Mouse (Mus musculus) cerebellum, adult 9-11 months (tissue): ENCODE measurements at regions not wholly inside any gene's neighbourhood (a gene's known extent, or its start where the extent isn't known, plus 50 kb on each side); places are given as distances from the start of the nearest gene placed in this dataset.

Experiments used
- DNase-seq: peaks from one replicate; pipeline ENCODE4 v3.0.0; 2022

DNA sequence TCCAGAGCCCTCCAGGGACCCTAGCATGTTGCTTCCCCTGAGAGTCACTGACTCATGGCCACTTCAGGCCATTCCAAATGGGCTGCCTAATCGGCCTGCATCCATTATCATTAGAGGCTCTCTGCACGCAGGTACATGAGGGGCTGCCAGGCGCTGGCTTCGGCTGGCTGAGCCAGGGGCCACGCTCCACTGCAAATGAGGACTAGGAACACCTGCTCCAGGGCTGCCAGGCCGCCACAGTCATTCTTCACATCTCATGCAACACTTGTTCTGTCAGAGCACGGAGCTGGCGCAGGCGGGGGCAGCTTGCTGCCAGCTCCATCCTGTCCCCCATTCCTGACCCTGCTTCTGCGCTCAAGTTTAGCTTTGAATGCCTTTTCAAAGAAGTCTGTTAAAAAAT is 280.7 kb upstream of the Mki67 start:
- no peak for DNase-seq

DNA sequence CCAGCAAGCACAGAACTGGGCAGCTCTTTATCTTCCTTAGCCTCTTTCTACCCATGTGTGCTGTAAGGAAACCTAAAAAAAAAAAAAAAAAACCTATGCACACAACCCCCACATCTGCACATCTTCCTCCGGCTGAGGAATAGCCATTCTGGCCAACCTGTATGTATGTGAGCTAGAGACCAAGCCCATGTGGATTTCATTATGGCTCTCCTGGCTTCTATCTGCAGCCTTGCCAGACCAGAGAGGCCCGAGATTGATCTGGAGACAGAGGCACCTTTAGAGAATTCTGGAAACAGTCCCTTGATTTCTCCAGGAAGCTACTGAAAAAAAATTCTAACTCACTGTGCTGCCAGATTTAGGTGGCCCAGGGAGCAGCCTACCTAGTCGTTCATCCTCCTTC is 281.5 kb upstream of the Mki67 start:
- no peak for DNase-seq

DNA sequence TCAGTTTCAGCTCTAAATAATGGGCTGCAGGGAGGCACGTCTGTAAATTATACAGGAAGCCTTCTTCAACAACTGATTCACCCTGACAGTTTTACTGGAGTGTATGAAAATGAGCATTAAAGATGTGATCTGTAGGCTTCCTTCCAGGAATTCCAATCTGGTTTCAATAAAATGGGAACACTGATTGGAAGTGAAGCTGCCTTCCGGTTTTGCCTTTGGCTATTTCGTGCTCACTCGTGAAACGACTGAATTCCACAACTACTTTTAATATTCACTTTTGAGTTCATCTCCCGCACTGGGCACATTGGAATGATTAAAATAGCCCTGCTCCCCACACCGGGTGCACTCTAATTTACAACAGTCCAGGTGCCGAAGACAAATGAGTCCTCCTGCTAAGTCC is 286.2 kb upstream of the Mki67 start:
- DNase-seq = no peak

DNA sequence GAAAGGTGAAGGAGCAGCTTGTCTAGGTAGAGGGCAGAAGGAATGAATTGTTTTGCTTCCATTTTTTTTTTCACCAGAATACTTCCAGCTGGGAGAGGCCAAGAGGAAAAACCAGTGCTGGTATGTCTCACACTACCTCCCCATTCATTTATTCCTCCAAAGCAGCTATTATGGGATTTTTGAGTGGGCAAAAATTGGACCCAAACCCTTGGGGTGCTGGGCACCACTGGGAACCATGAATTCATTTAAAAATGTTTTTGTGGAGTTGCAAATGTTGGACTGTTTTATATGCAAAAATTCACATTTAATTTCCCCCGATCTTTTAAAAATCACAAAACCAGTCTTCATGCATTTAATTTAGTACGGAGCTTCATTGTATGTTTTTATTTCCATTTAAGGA is 287.1 kb upstream of the Mki67 start:
- DNase-seq = no peak

DNA sequence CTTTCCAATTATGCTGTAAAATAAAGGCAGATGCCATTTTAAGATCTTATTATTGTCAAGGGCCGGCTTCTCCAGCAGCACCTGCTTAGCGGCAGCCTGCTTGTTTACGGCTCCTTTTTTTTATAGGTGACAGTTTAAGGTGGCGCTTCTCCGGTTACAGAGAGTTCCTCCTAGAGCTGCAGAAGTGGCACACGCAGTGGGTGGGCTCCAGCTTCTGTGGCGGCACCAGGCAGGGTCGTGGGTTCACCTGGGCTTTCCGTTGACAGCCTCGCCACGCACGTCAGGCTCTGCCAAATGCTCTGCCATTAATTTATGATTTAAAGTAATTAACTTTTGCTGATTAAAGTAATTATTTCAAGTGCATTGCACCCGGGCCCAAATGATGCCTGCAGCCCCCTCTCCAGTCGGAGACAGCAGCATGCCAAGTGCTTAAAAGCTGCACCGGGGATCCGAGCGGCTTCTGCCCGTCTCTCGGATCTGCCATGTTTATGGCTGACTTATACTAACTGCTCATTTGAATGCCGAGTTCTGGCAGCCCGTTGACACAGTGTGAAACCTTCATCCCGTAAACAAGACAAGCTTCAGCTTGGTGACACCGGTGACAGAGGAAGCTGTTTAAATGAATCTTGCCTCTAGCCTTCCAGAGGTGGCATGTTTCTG is 291.8 kb upstream of the Mki67 start:
- no peak for DNase-seq

DNA sequence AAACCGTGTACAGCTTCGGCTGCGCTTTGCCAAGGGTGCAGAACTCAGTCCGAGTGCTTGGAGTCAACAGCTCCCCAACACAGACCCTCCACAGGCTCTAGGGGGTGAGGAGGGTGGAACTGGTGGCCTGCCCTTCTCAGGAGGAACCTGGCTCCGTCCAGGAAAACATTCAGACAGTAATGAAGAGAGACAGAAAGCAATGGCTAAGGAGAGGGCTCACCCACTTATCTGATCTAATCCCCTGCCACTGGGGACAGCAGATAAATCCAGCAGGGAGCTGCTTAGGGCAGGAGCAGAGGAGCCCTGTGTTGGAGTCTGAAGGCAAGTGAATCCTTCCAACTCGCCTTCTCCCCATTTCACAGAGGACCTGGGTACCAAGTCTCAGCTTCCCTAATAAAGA is 292.3 kb upstream of the Mki67 start:
- DNase-seq = no peak

DNA sequence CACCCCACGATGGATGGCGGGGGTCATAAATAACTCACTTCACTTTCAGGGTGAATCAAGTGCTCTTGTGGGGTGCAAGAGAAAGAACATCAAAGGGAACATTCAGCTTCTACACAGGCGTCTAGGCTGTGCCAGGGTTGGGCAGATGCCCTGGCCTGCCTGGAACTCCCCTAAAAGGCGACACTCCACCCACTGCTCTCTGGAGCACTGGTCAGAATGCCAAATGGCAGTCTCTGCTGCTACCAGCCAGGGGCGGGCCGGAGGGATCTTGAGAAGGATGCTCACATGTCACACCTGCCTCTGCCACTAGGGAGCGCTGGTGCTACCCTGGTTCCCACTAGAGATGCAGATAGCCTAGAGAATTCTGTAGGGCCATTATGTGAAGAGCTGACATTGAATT is 293.9 kb upstream of the Mki67 start:
- peak; percentile 44 for DNase-seq

DNA sequence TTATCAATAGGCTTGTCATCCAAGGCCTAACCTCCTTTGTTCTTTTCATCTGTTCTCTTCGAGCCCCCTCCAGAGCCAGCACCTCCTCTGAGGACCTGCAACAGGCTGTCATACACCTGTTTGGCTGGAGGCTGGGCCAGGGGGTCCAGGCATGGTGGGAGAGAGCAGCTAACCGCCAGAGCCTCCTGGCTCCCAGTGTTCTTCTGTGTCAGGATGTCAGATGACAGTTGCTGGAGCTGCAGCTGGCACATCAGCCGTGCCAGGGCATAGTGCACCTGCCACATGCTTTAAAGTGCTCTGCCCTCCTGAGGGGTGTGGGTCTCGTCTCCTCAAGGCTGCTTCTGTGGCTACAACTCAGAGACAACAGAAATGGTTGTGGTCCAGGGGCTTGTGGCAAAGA is 298.5 kb upstream of the Mki67 start:
- DNase-seq = no peak

DNA sequence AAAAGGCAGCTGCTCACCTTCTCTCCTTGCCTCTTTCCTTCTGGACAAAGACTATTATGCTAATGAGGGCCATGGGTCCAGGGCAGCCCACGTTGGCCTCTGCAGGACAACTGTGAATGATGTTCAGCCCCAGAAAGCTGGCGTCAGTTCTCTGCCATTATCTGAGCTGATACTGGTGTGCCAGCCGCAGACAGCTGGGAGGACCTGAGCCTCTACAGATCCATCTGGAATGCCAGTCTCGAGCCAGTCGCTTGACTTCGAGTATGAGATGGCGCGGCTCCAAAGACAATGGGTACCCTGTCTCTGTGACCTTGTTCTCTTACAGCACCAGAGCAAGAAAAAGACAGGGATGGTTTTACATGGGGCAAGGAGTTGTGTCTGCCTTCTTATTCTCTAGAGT is 300.8 kb upstream of the Mki67 start:
- DNase-seq = no peak

DNA sequence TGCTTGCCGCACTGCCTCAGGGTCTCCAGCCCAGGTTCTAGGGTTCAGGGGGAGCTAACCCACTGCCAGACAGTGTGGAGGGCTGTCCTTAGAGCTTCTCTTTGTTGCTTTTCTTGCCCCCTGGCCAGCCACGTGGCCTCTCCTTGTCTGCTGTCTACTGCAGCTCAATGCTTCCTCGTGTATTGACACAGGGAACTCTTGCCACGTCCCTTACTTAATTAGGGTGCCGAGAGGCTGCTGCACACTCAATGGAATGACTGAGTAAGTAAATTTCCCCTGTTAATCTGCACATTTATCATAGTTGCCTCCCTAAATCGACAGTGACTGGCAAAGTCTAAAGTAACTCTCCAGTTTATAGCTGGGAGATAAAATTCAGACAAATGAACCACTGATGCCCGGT is 304.4 kb upstream of the Mki67 start:
- no peak for DNase-seq

DNA sequence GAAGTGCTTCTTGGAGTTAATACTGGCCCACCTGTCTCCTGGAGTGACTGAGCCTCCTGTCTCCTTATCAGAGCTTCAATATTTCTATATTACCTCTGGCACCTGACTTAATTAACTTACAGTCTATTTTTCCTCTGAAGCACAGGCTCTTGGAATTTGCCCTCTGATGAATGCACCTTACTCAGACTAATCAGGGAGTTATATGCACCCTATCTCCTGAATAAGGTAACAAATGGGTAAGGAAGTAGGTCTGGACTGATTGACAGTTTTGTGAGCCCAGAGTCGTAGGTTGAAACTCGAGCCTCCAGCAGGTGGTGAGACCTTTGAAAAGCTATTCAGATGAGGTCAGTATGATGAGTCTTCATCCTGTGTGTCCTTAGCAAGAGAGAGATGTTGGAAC is 304.9 kb upstream of the Mki67 start:
- no peak for DNase-seq

DNA sequence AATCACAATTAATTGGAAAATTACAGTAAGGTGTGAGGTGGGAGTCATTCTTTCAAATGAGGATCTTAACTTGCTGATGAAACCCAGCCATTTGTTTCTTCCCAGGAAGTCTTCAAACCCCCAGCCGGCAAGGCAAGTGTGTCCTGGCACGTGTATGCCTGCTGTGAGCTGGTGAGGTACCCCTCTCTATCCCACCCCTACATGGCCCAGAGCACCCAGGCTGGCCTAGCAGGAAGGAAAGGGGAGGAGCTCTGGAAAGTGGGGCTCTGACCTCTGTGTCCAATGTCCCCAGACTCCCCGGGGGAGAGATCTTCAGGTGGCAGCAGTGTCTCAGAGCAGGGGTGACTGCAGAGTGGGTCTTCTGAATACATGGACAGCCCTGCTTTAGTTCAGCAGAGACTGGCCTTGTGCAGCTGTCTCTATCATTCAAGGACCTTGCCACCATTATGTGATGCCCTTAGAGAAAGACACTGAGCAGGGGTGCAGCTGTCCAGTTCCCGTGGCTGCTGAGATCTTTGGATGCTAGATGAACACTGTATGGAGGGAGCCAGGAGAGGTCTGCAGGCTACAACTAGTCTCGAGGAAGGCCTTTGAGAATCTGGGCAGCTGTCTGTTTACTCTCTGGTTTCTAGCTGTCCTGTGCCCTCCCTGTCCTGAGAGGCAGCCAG is 306.8 kb upstream of the Mki67 start:
- DNase-seq = no peak

DNA sequence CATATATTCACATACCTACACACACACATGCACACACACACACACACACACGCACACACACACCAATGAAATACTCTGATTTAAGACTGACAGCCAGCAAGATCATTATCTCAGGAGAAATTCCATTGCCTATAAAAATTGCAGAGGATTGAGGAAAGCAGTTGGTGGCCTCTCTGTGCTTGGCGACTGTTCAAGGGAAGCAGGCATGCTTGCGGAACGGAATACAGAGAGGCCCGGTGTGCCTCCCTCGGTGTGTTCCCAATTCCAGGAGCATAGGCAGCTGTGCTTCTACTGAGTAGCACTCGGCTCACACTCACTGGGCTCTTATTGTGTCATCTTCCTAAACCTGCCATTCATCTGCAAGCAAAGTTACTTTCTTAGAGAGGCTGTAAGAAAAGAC is 310.3 kb upstream of the Mki67 start:
- DNase-seq = no peak

DNA sequence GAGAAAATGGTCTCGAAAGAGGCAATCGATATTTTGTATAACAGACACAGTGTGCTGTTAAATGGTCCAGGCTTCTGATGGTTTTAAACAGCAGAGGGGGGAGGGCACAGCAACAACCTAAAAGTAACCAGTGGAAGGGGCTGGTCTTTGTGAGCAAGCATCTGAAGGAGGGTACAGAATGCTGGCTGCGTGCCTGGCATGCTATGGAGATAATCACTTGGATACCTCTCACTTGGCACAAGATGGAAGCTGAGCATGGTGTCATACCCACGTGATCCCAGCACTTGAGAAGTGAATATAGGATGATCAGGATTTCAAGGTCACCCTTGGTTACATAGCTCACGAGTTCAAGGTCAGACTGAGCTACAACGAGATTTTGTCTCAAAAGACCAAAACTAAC is 315.9 kb upstream of the Mki67 start:
- DNase-seq = no peak

DNA sequence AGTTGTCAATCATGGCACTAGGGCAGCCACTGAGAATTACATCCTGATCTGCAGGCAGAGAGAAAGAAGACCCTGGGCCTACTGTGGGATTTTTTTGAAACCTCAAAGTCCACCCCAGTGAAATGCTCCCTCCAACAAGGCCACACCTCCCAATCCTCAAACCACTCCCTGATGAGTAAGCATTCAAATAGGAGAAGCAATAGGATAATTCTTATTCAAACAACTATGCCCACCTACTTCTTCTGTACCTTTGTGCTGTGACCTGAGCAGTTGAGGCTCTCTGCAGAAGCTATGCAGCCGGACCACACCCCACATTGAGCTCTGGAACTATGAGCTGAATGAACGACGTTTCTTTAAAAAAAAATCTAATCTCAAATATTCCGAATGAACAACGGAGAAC is 317.4 kb upstream of the Mki67 start:
- DNase-seq = no peak

DNA sequence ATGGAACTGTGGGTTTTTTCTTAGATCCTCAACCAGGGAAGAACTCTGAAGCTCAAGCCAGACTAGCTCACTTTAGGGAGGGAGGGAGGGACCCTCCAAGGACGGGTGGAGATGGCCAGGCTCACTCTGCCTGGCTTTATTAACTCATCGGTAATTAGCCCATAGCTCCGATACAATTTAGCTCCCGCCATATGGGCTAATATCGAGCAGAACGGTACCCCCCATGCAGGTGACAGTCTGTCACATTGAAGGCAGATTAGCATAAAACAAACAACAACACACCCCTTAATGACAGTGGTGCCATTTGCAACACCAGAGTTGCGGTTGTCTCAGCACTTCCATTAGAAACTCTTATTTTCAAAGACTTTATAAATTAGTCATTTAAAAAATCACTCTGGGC is 319.6 kb upstream of the Mki67 start:
- no peak for DNase-seq

DNA sequence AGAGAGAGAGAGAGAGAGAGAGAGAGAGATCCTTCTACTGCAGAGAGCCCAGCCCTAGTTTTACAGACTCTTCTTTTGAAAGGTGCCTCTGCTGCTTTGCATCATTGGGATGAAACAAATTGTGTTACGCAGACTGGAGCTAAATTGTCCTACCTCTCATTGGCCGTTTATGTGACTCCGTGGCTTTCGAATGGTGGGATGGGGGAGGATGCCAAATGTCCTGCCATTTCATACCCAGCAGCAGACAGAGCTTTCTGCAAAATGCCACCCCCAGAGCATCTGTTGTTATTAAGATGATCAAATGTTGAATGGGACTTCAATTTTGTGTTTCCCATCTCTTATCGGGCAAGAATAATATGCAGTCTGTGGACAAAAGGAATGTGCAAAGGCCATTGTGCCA is 321.9 kb upstream of the Mki67 start:
- DNase-seq = no peak

DNA sequence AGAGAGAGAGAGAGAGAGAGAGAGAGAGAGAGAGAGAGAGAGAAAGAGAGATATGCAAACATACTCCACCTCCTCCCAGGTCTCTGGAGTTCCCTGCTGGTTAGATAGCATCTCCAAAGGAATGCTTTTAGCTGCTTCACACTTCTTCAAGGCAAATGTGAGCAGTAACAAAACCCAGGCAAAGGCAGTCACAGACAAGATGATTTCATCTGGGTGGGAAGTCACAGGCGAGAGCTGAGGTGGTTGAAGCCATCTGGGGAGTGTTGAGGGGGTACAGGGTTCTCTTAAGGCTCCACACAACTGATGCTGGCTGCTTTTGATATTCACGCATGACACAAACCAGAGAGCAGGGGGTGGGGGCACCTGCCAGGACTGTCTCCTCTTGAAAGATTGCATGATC is 322.7 kb upstream of the Mki67 start:
- no peak for DNase-seq

DNA sequence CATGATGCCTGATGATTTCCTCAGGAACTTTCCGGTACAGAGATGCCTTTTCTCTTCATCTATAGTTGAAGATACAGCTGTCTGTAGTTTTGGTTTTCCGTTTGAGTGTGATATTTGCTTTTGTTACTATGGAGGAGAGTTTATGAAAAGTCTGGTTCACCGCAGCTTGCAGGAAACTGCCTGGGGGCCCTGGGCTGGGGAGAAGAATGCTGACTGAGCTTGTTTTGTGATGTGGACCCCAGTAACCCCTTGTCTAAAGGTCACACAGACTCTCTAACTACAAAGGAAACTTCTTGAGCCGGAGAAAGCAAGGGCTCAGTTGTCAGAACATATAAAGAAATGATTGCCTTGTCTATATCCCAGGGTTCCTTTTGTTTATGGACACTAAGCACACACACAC is 325.8 kb upstream of the Mki67 start:
- no peak for DNase-seq

DNA sequence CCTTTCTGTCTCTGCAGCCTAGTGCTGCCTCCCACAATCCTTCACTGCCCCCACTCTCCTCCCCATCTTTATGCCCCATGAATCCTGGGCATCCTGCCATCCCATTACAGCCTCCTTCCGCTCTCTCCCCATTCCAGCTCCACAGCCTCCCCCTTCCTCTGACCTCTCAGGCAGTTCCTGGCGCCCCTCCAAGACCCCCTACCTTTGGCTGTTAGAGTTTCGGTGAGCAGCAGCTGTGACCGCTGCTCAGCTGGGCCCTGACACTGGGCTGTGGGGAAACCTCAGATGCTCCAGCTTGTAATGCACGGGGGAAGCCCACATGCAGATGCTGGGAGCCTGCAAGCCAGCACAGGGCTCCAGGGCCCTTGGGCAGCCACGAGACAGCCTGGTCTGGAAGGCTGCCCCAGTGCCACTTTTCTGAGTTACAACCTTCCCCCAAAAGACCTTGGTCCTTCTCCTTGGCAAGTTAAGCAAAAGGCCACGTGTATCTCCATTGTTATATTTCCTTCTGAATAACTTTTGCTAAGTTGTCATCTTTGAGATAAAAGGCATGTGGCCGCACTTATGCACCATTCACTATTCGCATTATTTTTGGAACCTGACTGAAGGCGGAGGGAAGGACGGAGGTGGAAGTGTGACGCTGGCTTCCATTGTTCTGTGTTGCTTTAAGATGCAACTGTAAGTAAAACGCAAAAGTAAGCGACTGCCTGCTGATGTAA is 330.6 kb upstream of the Mki67 start:
- DNase-seq = peak; percentile 45

DNA sequence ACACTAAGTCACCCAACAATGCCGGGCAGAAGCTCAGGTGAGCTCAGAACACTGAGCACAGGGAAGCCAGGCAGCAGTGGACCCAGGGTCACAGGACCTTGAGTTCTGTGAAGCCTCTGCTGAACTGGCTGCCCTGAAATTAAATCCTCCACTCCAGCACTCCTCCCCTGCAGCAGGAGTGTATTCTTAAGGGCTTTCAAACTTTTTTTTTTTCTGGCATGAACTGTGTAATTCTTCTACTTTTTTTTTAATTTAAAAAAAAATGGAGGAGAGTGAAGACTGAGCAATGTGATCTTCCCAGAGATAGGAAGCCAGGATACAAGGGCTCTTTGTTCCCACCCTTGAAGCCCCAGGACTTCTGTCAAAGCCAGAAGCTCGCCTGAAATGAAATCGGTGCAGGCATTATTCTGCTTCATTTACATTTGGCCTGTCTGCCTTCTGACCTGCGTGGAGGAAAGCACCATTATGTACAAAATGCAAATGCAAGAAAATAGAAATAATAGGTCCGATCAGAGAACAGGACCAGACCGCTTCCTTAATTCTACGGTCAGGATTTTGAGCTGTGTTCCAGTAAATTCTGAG is 331.3 kb upstream of the Mki67 start:
- no peak for DNase-seq

DNA sequence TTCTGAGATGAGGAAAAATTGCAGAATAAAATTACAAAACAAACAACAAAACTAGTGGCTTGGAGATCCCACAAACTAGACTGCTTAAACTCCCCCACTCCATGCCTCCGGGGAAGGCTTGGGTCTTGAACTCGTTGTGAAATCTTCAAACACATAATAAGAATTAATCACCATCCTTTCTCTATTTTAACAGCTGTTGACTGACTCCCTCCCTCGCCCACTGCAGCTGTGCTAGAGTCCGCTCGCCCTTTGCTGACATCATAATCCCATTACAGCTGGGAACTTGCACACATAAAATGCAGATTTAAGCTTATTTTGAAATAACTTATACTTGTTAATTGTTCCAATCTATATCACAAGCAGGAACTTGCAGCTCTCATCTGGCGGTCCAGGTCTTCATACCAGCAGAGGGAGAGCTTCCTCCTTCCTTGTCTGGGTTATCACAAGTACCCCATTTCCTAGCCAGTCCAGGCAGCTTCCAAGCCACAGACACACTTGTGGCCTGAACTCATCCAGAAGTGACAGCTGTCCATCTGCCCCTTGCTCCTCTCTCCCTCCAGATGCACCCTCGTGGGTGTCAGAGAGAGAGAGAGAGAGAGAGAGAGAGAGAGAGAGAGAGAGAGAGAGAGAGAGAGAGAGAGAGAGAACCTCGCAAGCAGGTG is 332.9 kb upstream of the Mki67 start:
- DNase-seq = no peak

DNA sequence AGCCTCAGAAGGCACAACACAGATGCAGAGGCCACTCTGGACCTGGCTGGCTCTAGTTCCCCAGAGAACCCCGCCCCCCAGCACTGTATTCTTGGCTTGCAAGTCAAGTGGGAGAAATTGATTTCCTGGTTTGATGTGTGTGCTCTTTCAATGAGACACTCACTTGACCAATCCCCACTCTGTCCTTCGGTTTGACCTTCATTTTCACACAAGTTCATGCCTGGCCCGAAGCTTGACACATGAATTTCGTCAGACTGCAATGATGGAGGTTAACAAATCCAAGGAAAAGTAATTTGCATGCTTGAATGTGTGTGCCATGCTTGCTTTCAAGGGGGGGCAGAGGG is 333.4 kb upstream of the Mki67 start:
- no peak for DNase-seq

DNA sequence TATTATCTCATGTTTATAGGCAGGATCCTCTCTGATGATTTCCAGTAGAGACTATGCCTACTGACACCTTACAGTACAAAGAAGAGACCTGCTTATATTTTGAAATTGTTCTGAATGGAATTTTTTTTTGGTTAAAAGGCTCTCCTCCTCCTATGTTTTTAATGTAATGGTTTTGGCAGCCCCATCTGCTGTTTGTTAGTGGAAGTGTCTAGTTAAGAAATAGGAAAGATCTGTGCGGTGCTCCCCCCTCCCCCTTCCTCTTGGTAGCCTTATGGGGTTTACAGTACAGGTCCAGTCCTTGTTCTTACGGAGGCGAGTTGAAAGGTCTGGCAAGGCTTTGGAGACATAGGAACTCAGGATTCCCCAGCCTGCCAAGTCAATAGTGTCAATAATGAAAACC is 334.0 kb upstream of the Mki67 start:
- DNase-seq = no peak
